10 mouse cellular contexts compared by ENCODE assay signal in genomic region chr3:89417131-89417530, GRCm38 (mm10). TPM values are rescaled to one million over a fixed set of nuclear protein-coding genes. Genes with fewer than 3 reads are reported as not detected.
DNase-seq lines count a peak whose midpoint lies in the region; ATAC-seq and TF ChIP-seq lines count a peak whose summit lies in the region.
"Had no signal": no experiment of that assay in that cellular context is flagged by ENCODE, and none has a peak within 500 bp of the region (broad histone marks: within the 10 kb centered on the region; RNA-seq: fewer than 3 reads in every experiment).

No protein-coding gene starts in this region.

- H3K36me3 ChIP-seq in liver, adult 2 months (ENCODE audit: control insufficient read depth, insufficient read depth, low read length) = peaks cover 4% of the 10 kb centered on the region
- H3K36me3 ChIP-seq in embryonic facial prominence, embryonic 15.5 days = peaks cover 31% of the 10 kb centered on the region
- H3K36me3 ChIP-seq in limb, embryonic 11.5 days (ENCODE audit: control insufficient read depth, insufficient read depth, low read length) = peaks cover 20% of the 10 kb centered on the region
- peaks cover 25% of the 10 kb centered on the region for H3K36me3 ChIP-seq in neural tube, embryonic 13.5 days

- intact Hi-C loops in gastrocnemius, postnatal 14 days (cut with DNase I; ENCODE audit: low total_unique reads) = no loop called here
- intact Hi-C loops in left cerebral cortex, postnatal 4 days (cut with DNase I) = no loop called here

- TF ChIP-seq CTCF in liver, adult 2 months (IDR thresholded peaks at IDR 0.05; ENCODE audit: low read depth, low read length) = no peak

- peaks cover 7% of the 10 kb centered on the region; the same call in 1 of the 2 replicates for H3K79me2 ChIP-seq in liver, adult 2 months (ENCODE audit: control insufficient read depth, insufficient read depth, low read length)

- no peak overlapping the region for H3K27ac ChIP-seq in liver, adult 2 months (replicated peaks; ENCODE audit: insufficient read depth, low read depth, low read length)
- H3K27ac ChIP-seq in embryonic facial prominence, embryonic 15.5 days (replicated peaks) = peak overlapping the region; percentile 98
- no peak overlapping the region; the same call in 1 of the 2 replicates for H3K27ac ChIP-seq in limb, embryonic 11.5 days (replicated peaks; ENCODE audit: low read depth, low read length)
- peak overlapping the region; percentile 72; the same call in 1 of the 2 replicates for H3K27ac ChIP-seq in neural tube, embryonic 13.5 days (replicated peaks)

- H3K27me3 ChIP-seq in liver, adult 2 months (ENCODE audit: control insufficient read depth, insufficient read depth, low read length) = no peaks in the 10 kb centered on the region
- H3K27me3 ChIP-seq in embryonic facial prominence, embryonic 15.5 days = no peaks in the 10 kb centered on the region
- no peaks in the 10 kb centered on the region for H3K27me3 ChIP-seq in limb, embryonic 11.5 days (ENCODE audit: control insufficient read depth, insufficient read depth, low read length)
- H3K27me3 ChIP-seq in neural tube, embryonic 13.5 days = no peaks in the 10 kb centered on the region

- H3K4me2 ChIP-seq in embryonic facial prominence, embryonic 15.5 days (replicated peaks) = peak overlapping the region; percentile 80
- peak overlapping the region; percentile 77 for H3K4me2 ChIP-seq in limb, embryonic 11.5 days (ENCODE audit: low read depth, severe bottlenecking)
- H3K4me2 ChIP-seq in neural tube, embryonic 13.5 days = peak overlapping the region; percentile 89

- no peak for ATAC-seq in embryonic facial prominence, embryonic 15.5 days (ENCODE audit: insufficient number of reproducible peaks, low FRiP score, low TSS enrichment, low read depth)
- no peak for ATAC-seq in limb, embryonic 11.5 days (ENCODE audit: insufficient number of reproducible peaks, low FRiP score, low TSS enrichment, low read depth)
- no peak for ATAC-seq in neural tube, embryonic 13.5 days (ENCODE audit: low read depth)

- WGBS in liver, adult 2 months = 14% methylated on average over 2 of the region's 2 CpGs
- 17% methylated on average over 2 of the region's 2 CpGs for WGBS in embryonic facial prominence, embryonic 15.5 days
- 28% methylated on average over 2 of the region's 2 CpGs for WGBS in limb, embryonic 11.5 days
- 33% methylated on average over 2 of the region's 2 CpGs for WGBS in neural tube, embryonic 13.5 days

- peaks cover 8% of the 10 kb centered on the region for H3K4me1 ChIP-seq in liver, adult 2 months (ENCODE audit: control insufficient read depth, insufficient read depth, low read length)
- H3K4me1 ChIP-seq in embryonic facial prominence, embryonic 15.5 days = peaks cover 41% of the 10 kb centered on the region
- peaks cover 28% of the 10 kb centered on the region for H3K4me1 ChIP-seq in limb, embryonic 11.5 days (ENCODE audit: control insufficient read depth, insufficient read depth, low read length)
- H3K4me1 ChIP-seq in neural tube, embryonic 13.5 days (replicated peaks) = peaks cover 54% of the 10 kb centered on the region

- no peaks in the 10 kb centered on the region for H3K9me3 ChIP-seq in embryonic facial prominence, embryonic 15.5 days (replicated peaks)
- no peaks in the 10 kb centered on the region for H3K9me3 ChIP-seq in limb, embryonic 11.5 days (ENCODE audit: control insufficient read depth, low read length)
- H3K9me3 ChIP-seq in neural tube, embryonic 13.5 days = no peaks in the 10 kb centered on the region

- no peak for DNase-seq in liver, adult 2 months (ENCODE audit: extremely low read depth, low read depth, low spot score)
- no peak for DNase-seq in liver
- DNase-seq in limb, embryonic 11.5 days (ENCODE audit: low spot score) = no peak
- DNase-seq in adrenal gland, adult 8-10 months = no peak
- no peak for DNase-seq in gastrocnemius, postnatal 14 days
- no peak for DNase-seq in left cerebral cortex, postnatal 4 days
- DNase-seq: cerebellum, postnatal 25 days; kidney, adult 9 months had no signal

- peak overlapping the region; percentile 13; the same call in 1 of the 2 replicates for H3K9ac ChIP-seq in liver, adult 2 months (ENCODE audit: low read depth, low read length)
- peak overlapping the region; percentile 22 for H3K9ac ChIP-seq in embryonic facial prominence, embryonic 15.5 days
- peak overlapping the region; percentile 61 for H3K9ac ChIP-seq in limb, embryonic 11.5 days (ENCODE audit: low read length)
- peak overlapping the region; percentile 67 for H3K9ac ChIP-seq in neural tube, embryonic 13.5 days

- no peak for TF ChIP-seq POLR2A in liver, adult 2 months (IDR thresholded peaks at IDR 0.05; ENCODE audit: extremely low read depth, insufficient read depth, low read length)

- H3K4me3 ChIP-seq in liver, adult 2 months (ENCODE audit: insufficient read depth, low read depth, low read length) = no peak overlapping the region
- peak overlapping the region; percentile 58 for H3K4me3 ChIP-seq in embryonic facial prominence, embryonic 15.5 days (replicated peaks)
- peak overlapping the region; percentile 70 for H3K4me3 ChIP-seq in limb, embryonic 11.5 days (ENCODE audit: low read depth, low read length)
- H3K4me3 ChIP-seq in neural tube, embryonic 13.5 days = peak overlapping the region; percentile 51

RNA-seq across cellular contexts. Expression of gene Cks1b, which starts 1.1 kb away (rescaled TPM):
- 3.0 and 6.0 TPM in 2 replicates for total RNA-seq in liver, adult 2 months (2014; rRNA removed)
- polyA plus RNA-seq in liver, adult 2 months (2012; rRNA removed) = 7.9 and 11.0 TPM in 2 replicates
- 342 and 356 TPM in 2 replicates for polyA plus RNA-seq in embryonic facial prominence, embryonic 15.5 days (2015; fragmentation: Nextera tagmentation; extraction: Ambion mirVana)
- 774 and 797 TPM in 2 replicates for polyA plus RNA-seq in limb, embryonic 11.5 days (2014; fragmentation: Nextera tagmentation; extraction: Ambion mirVana)
- 110 and 144 TPM in 2 replicates for polyA plus RNA-seq in neural tube, embryonic 13.5 days (2015; fragmentation: Nextera tagmentation; extraction: Ambion mirVana)
- 10 to 100 TPM; 20.3 to 33.2 (median 27.4) TPM for total RNA-seq in adrenal gland, adult 8-10 months (2022)
- 10 to 100 TPM in 1 of 2 experiments, 1 to 10 TPM in 1; 9.6 to 14.4 TPM for total RNA-seq in gastrocnemius, postnatal 14 days (2021)
- 10 to 100 TPM; 19.6 to 22.3 TPM for total RNA-seq in left cerebral cortex, postnatal 4 days (2021)

RNA-seq across cellular contexts. Expression of gene Shc1, which starts 1.1 kb away (rescaled TPM):
- total RNA-seq in liver, adult 2 months (2014; rRNA removed) = 37.7 and 42.0 TPM in 2 replicates
- polyA plus RNA-seq in liver, adult 2 months (2012; rRNA removed) = 56.8 and 57.4 TPM in 2 replicates
- polyA plus RNA-seq in embryonic facial prominence, embryonic 15.5 days (2015; fragmentation: Nextera tagmentation; extraction: Ambion mirVana) = 110 and 113 TPM in 2 replicates
- polyA plus RNA-seq in limb, embryonic 11.5 days (2014; fragmentation: Nextera tagmentation; extraction: Ambion mirVana) = 55.7 and 64.5 TPM in 2 replicates
- 41.8 and 45.1 TPM in 2 replicates for polyA plus RNA-seq in neural tube, embryonic 13.5 days (2015; fragmentation: Nextera tagmentation; extraction: Ambion mirVana)
- total RNA-seq in adrenal gland, adult 8-10 months (2022) = 100 to 1,000 TPM; 108 to 136 (median 122) TPM
- total RNA-seq in gastrocnemius, postnatal 14 days (2021) = 10 to 100 TPM; 35.9 to 38.8 TPM
- total RNA-seq in left cerebral cortex, postnatal 4 days (2021) = 10 to 100 TPM; 13.8 to 14.5 TPM

RNA-seq across cellular contexts. Expression of gene Flad1, which starts 5.5 kb away (rescaled TPM):
- total RNA-seq in liver, adult 2 months (2014; rRNA removed) = 29.0 and 33.0 TPM in 2 replicates
- 62.6 and 67.3 TPM in 2 replicates for polyA plus RNA-seq in liver, adult 2 months (2012; rRNA removed)
- 28.5 and 34.6 TPM in 2 replicates for polyA plus RNA-seq in embryonic facial prominence, embryonic 15.5 days (2015; fragmentation: Nextera tagmentation; extraction: Ambion mirVana)
- 19.0 and 21.9 TPM in 2 replicates for polyA plus RNA-seq in limb, embryonic 11.5 days (2014; fragmentation: Nextera tagmentation; extraction: Ambion mirVana)
- polyA plus RNA-seq in neural tube, embryonic 13.5 days (2015; fragmentation: Nextera tagmentation; extraction: Ambion mirVana) = 30.7 and 33.2 TPM in 2 replicates
- 10 to 100 TPM; 25.7 to 39.9 (median 33.0) TPM for total RNA-seq in adrenal gland, adult 8-10 months (2022)
- total RNA-seq in gastrocnemius, postnatal 14 days (2021) = 10 to 100 TPM; 30.9 to 33.4 TPM
- 10 to 100 TPM; 27.6 to 28.3 TPM for total RNA-seq in left cerebral cortex, postnatal 4 days (2021)

RNA-seq across cellular contexts. Expression of gene Pygo2, which starts 12.9 kb away (rescaled TPM):
- 4.4 and 9.9 TPM in 2 replicates for total RNA-seq in liver, adult 2 months (2014; rRNA removed)
- polyA plus RNA-seq in liver, adult 2 months (2012; rRNA removed) = 26.5 and 29.0 TPM in 2 replicates
- polyA plus RNA-seq in embryonic facial prominence, embryonic 15.5 days (2015; fragmentation: Nextera tagmentation; extraction: Ambion mirVana) = 47.7 and 51.3 TPM in 2 replicates
- 64.3 and 65.5 TPM in 2 replicates for polyA plus RNA-seq in limb, embryonic 11.5 days (2014; fragmentation: Nextera tagmentation; extraction: Ambion mirVana)
- 40.4 and 47.7 TPM in 2 replicates for polyA plus RNA-seq in neural tube, embryonic 13.5 days (2015; fragmentation: Nextera tagmentation; extraction: Ambion mirVana)
- 10 to 100 TPM; 42.1 to 45.1 (median 44.3) TPM for total RNA-seq in adrenal gland, adult 8-10 months (2022)
- total RNA-seq in gastrocnemius, postnatal 14 days (2021) = 10 to 100 TPM; 10.8 to 13.6 TPM
- 10 to 100 TPM; 53.3 to 60.2 TPM for total RNA-seq in left cerebral cortex, postnatal 4 days (2021)

RNA-seq across cellular contexts. Expression of gene Lenep, which starts 14.5 kb away (rescaled TPM):
- not detected in 2 replicates for total RNA-seq in liver, adult 2 months (2014; rRNA removed)
- polyA plus RNA-seq in liver, adult 2 months (2012; rRNA removed) = not detected in 2 replicates
- 0.25 and 0.91 TPM in 2 replicates for polyA plus RNA-seq in embryonic facial prominence, embryonic 15.5 days (2015; fragmentation: Nextera tagmentation; extraction: Ambion mirVana)
- polyA plus RNA-seq in limb, embryonic 11.5 days (2014; fragmentation: Nextera tagmentation; extraction: Ambion mirVana) = 0.61 TPM in 1 of 2 replicates, not detected in the other
- polyA plus RNA-seq in neural tube, embryonic 13.5 days (2015; fragmentation: Nextera tagmentation; extraction: Ambion mirVana) = 0.84 and 2.6 TPM in 2 replicates
- total RNA-seq in adrenal gland, adult 8-10 months (2022) = 1 to 10 TPM in 2 of 4 experiments, under 1 TPM in 1, not detected in 1; 0.22 to 3.1 (median 1.3) TPM
- total RNA-seq in gastrocnemius, postnatal 14 days (2021) = not detected
- total RNA-seq in left cerebral cortex, postnatal 4 days (2021) = 1 to 10 TPM in 1 of 2 experiments, under 1 TPM in 1; 0.54 to 4.5 TPM

Comparison
In these comparisons a context has a peak if more than half of its experiments do, and no peak if none do; other contexts are left out.
1. H3K27ac ChIP-seq: peak in embryonic facial prominence, embryonic 15.5 days (single experiment) and neural tube, embryonic 13.5 days (single experiment); none in liver, adult 2 months (single experiment) and limb, embryonic 11.5 days (single experiment).
2. H3K9ac ChIP-seq: peak in every context shown above with its lines; median percentile 67 in neural tube, embryonic 13.5 days; 61 in limb, embryonic 11.5 days; 22 in embryonic facial prominence, embryonic 15.5 days; 13 in liver, adult 2 months.
3. Peak in every context shown above with its lines, with median percentiles within 50 percentile points of each other: H3K4me2 ChIP-seq.